Mouse (Mus musculus) 3134 (cell line): Measurements from ENCODE around the gene Sptan1.

Experiments
- DNase-seq: peaks from one replicate; pipeline ENCODE4 v3.0.0-alpha.2; 2011; ENCODE audit warnings: low spot score; ENCODE audit not compliant: insufficient read length; ENCODE audit errors: extremely low read depth

The Sptan1 gene

DNA sequence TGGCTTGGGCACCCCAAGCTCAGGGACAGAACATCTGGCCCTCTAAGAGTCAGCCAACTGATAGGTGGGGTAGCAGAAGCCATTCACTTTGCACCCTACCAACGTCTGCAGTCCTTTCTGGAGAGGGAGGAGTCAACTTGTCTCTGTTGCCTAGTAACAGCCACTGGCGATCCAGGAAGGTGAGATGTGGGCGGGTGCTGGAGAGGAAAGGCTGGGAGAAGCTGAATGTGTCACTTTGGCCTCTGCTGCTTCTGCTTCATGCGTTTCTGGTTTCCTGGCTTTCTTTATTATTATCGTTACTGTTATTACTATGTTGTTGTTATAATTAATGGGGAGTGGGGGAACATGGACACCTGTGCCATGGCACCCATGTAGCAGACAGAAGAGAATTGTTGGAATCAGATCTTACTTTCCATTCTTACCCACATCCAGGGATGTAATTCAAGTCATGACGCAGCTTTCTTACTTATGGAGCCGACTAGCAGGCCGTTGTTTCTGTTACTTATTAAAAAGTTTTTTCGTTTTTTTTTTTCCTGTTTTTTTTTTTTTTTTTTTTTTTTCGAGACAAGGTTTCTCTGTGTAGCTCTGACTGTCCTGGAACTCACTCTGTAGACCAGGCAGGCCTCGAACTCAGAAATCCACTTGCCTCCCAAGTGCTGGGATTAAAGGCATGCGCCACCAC, 92.0 kb downstream of the Sptan1 start, which contains the start of gene Set:
Gene Set, plus strand, starts transcription at position 156 of the 682 bp plus-strand sequence.
- DNase-seq: no peak

DNA sequence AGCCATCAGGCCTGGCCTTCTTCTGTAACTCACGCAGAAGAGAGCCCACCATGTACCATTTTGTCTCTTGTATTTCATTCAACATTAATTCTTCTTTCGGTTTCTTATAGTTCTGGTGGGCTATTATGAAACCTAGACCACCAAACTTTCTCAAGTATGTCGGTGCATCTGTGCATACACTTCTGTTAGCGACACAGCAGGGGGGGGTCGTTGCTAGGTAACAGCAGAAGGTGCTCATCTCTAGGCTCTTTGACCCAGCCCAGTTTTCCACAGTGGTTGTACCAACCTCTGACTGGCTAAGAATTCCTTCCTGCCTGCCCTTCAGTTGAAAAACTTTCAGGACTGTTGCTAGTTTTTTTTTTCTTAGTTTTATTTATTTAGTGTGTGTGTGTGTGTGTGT, 93.1 kb downstream of the Sptan1 start:
- no peak for DNase-seq

DNA sequence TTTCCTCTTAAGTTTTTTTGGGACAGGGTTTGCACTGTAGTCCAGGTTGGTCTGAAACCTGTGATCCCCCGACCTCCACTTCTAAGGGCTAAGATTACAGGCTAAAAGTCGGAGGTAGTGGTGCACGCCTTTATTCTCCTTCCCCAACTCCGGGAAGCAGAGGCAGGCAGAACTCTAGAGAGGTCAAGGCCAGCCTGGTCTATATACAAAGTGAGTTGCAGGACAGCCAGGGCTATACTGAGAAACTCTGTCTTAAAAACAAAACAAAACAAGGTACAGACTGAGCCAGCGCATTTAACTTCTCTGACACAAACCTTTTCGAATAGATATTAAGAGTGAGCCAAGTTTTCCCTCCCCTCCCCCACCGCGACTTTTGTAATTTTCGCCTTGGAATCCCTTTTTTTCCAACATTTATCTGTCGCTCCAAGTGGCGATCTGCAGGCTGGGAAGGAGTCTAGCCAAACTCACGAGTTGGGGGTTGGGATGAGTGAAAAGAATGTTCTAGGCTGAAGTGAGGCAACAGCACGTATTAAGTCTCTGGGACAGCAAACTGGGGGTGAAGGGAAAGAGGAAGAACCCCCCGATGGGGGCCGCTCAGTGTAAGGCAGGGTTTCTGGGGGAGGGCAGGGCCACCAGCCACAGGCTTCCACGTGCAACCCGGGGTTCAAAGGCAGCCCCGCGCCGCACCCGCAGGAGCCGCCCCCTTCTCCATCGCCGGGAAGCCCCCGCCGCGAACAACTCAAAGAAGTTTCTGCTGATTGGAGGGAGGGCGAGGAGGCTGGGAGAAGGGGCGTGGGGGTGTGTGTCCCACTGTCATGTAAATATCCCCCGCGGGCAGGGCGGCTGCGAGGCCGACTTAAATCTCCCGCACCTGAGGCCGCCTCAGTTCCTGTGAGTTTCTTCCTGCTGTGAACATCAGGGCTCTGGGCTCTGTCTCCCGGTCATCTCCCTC, 96.1 kb downstream of the Sptan1 start:
- DNase-seq: peak; percentile 80

DNA sequence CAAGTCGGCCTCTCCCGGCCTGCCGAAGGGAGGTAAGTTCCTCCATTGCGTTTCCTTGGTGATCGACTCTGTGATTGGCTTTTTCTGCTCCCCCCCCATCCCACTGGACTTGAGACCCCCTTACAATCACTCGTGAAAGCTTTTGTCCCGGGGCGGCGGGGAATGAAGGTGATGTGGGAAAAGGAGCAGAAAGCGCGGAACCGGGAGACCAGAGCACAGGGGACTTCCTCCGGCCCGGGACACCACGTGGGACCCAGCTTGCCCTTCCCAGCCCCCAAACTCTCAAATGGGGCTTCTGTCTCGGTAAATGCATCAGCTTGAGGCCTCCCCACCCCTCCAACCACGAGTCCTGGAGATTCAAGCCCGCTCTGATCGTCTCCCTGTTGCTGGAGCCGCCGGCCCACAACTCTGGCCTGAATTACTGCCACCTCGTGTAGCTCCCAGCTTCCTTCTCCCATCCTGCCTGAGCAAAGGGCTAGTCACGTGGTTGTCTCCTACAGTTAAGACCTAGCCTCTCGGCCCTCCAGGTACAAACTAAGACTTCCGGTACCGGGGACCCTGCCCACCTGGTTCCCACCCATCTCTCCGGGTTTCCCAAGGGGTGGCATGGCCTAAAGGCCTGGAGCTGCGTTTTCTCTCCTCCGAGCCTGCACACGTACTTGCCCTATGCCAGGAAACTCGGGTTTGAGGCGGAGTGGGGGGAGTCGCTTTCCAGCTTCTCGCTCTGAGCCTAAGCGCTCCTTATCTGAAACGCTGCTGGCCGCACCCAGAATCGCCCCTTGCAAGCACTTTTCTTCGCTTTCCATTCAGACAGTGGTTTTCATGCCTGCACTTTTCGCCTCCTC, 97.1 kb downstream of the Sptan1 start:
- DNase-seq: peak; percentile 91

DNA sequence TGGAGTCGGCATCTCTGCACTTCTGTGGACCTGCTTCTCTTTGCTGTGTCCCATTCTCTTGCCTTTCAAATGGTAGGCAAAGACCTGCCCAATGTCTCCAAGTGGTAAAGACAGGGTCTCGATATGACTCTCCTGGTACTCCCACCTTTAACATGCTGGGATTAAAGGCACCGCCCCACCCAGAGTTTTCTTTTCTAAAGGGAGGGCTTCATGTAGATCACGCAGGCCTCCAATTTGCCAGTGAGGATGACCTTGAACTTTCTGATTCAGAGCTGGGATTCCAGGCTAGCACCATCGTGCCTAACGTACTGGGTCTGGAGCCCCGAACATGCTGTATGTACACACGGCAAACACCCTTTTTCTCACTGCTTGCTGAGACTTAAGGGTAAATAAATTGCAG, 97.9 kb downstream of the Sptan1 start:
- no peak for DNase-seq

DNA sequence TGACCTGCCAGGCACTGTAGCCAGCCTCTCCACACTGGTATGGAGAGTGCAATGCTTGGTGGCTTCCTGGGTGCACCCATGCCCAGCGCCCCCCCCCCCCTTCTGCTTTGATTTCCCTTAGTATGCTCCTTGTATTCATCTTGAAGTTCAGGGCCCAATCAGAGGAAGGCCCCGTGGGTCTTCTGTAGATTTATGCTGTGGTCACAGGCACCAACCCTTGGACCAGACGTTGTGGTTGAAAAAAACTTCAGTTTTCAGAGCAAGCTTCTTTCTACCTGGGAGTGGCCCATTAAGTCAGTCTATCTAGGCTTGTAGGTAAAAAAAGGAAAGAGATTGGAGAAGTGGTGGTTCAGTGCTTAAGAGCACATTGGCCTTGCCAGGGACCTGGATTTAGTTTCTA, 98.4 kb downstream of the Sptan1 start:
- DNase-seq: peak; percentile 40

DNA sequence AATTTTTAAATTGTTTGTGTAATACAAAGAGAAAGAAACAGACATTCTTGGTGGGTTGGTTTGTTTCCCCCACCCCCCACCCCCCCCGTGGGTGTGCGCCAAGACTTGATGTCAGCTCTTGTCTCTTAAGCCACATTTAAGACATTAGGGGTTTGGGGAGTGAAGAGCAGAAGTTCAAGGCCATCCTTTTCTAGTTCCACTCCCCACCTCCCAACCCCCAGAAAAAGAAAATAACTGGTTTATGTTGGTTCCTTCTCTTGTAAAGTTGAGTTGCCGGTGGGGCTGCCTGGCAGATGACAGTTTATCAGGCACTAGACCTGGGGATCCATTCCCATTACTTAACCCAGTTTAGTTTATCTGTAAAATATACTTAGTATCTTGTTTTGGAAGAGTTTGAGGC, 98.9 kb downstream of the Sptan1 start:
- DNase-seq: no peak

DNA sequence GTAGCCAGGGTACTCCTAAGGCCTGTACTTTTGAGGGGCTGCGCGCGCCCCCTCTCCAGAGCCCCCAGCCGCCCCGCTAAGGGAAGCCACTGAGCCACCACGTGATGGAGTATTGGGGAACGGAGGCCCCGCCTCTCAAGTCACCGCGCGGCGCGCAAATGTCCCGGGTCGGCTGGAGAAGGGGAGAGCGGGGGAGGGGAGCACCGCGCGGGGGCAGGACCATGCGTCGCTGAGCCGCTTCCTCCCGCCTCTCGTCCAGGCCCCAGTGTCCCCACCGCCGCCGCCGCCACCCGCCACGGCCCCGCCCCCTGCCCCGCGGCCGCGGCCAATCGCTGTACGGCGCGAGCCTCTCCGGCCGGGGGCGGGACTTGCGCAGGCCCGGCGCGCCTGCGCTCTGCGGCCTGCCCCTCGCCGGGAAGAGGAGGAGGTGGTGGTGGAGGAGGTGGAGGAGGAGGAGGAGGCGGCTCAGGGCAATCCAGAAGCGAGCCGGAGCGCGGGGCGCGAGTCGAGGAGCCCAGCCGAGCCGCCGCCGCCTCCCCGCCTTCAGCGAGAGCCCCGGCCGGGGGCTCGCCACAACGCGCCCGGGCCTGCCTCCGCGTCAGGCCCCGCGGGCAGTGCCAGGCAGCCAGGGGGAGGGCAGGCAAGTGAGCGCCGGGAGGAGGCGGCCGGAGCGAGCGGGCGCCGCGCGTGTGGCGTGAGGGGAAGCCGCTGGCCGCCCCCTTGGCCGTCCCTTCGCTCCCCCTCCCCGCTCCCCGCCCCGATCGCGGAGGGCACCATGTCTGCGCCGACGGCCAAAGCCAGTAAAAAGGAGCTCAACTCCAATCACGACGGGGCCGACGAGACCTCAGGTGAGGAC, 100.9 kb downstream of the Sptan1 start:
- DNase-seq: peak; percentile 95

DNA sequence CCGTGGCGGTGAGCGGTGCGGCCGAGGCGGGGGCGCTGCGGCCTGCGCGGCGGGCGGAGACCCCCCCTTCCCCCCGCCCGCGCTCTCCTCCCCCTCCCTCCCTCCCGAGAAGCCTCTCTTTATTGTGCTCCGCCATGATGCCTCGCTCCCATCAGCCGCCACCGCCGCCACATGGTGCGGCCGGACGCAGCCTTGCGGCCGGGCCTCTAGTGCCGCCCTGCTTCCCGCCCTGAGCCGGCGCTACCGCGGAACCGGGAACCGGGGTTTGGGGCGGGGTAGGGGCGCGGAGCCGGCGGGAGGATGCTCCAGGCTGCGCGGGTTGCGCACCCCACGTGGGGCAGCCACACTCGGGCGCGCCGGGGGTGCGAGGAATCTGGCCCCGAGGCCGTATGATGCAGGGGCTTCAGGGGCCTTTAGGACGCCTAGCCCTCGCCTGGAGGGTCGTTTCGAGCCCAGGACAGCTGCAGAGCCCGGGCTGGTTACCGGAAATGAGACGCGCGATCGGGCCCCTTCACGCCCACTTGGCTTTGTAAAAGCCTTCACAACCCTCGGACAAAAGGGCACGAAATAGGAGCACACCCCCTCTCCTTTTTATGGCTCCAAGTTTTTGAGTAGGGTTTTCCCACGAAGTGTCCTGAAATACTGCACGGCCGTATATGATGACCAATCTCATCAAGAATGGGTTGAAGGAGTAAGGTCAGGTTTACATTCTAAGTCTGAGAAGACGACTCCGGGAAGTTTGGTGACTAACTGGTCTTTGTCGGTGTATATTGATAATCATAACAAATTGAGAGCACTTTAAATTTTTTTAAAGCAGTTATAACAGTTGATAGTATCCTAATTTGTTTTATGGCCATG, 101.9 kb downstream of the Sptan1 start:
- DNase-seq: peak; percentile 54

DNA sequence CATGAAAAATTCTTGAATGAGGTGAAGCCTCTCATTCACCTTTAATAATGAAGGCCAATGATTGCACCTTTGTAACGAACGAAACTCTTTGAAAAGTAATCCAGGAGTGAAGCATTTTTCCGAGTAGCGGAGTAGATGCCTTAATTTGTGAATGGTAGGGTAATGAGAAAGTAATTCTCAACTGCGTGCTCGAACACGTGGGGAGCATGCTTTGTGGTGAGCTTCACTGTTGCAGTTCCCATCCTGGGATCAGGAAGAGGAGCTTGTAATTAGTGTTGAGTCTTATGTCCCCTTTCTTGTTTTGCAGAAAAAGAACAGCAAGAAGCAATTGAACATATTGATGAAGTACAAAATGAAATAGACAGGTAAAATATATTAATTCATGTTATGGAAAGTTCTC, 102.6 kb downstream of the Sptan1 start:
- DNase-seq: no peak

DNA sequence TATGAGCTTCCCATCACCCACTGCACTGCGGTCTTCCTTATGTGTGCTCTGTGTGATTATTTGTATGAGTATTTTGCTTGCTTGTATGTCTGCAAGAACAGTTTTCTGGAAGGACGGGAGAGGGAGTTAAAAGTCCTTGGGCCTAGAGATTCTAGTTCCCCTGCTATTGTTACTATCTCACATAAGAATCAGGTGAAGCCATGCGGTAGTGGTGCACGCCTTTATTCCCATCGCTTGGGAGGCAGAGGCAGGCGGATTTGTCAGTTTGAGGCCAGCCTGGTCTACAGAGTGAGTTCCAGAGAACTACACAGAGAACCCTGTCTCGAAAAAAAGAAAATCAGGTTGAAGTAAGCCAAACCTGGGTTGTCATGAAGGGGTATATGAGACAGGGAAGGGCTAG, 107.5 kb downstream of the Sptan1 start:
- DNase-seq: no peak

DNA sequence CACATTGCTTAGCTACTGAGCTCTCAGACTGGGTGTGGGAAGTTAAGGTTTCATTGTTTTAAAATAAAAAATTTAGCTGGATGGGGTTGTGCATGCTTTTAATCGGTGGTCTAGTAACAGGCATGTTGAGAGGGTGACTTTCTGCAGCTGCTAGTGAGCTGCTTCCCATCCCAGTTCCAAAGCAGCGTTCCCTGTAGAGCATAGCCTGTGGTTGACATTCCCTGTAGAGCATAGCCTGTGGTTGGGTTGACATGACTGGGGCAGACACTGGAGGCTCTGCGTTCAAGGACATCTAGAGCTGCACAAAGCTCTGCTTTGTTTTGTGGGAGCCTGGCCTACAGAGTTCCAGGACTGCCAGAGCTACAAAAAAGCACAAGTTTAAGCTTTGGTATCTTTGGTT, 107.9 kb downstream of the Sptan1 start:
- no peak for DNase-seq

DNA sequence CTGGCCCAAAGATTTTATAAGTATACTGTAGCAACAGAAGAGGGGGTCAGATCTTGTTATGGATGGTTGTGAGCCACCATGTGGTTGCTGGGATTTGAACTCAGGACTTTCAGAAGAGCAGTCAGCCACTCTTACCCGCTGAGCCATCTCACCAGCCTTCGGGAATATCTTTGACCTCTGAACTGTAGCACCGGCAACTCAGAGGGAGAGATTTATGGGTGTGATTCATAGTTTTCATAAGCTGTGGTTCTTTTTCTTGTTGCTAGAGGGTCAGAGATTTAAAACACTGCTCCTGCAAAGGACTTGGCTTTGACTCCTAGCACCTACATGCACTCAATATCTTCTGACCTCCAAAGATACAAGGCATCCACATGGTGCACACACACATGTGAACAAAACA, 110.3 kb downstream of the Sptan1 start:
- DNase-seq: no peak

DNA sequence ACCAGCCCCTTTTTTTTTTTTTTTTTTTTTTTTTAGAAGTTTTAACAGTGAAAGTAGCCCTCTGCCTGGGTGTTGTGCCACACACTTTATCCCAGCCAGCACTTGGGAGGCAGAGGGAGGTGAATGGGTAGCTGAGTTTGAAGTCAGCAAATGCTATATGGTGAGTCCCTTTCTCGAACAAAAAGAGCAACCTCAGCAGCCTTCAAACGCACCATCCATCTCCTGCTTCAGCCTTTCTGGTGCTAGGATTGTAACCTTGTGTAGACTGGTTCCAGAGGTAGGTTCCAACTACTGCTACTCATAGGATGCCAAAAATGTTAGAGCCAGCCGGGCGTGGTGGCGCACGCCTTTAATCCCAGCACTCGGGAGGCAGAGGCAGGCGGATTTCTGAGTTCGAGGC, 111.1 kb downstream of the Sptan1 start:
- DNase-seq: no peak

DNA sequence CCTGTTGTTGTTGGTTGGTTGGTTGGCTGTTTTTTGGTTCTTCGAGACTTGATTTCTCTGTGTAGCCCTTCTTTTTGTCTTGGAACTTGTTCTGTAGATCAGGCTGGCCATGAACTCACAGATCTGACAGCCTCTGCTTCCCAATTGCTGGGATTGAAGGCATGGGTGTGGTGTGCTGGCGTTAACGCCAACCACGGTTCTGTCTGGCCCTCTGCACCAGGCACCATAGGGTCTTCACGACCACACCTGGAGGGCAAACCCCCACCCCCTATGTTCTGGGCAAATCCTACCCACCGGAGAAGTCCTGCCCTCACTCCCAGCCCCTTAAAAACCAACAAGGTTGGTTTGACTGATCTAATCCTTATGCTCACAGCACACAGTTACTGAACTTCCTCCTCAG, 111.6 kb downstream of the Sptan1 start:
- no peak for DNase-seq

DNA sequence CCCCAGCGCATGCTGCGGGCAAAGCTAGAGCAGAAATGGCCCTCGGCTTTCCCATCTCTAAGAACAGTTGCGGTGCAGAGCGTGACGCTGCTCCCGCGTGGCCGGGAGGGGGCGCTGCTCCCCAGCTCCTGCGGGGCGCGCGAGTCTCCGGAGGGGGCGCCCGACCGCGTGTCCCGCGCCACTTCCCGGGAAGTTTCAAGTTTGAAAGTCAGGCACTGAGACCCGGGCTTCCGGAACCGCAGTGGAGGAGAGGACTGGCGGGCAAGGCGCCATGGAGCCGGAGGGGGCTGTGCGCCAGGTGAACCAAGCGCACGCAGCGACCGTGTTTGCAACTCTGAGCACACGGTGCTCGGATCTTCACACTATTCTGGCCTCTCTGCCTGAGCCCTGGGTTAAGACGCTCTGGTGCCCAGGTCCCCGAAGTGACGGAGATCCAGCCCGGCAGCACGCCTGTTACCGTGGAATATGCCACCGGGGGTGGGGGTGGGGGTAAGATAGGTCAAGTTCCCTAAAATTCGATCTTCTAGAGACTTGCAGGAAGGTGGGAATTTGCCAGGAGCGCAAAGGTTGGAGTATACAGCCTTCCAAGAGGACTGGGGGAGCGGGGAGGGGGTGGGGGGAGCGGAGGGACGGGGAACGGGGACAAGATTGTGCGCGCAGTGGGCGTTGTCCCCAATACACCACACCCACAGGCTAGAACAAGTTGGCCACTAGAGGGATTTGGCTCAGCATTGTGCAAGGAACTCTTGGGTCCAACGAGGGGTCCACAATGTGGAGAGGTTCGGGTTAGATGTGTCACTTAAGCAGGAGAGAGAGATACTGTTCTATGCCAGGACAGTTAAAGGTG, 112.4 kb downstream of the Sptan1 start, which contains the start of gene Pkn3:
Gene Pkn3, plus strand, starts transcription at position 183 of the 847 bp plus-strand sequence.
- peak; percentile 93 for DNase-seq

DNA sequence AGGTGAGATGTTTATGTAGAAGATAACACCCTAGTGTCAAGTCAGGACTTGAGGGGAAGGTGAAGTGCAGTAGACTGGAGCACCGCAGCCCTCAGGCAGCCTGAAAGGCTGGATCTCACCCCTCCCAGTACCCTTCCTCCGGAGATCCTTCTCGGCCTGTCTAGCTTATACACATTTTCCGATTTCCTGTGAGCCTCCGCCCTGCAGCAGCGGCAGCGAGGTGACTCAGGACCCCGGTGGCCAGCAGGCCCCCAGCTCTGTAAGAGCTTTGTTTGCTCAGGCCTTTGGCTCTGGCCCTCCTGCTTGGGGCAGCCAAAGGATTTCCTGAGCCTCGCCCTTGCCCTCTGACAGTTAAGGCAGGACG, 113.0 kb downstream of the Sptan1 start:
- peak; percentile 77 for DNase-seq

DNA sequence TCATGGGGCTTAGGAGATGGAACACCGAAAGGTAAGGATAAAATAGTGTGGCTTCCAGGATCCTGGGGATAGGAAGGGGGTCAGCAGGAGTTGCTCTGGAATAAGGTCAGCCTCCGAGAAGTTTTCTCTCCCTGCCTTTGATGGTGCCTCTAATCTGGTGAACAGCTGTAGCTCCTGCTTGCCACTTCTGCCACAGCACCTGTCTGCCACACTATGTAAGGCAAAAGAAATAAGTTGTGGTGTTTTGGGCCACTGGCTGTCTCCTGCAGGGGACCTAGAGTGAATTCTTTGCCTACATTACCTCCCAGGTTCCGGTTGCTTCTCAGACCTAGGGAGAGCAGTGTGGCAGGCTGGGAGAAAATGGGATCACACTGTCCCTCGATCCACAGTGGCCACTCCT, 113.4 kb downstream of the Sptan1 start:
- no peak for DNase-seq
